Mouse (Mus musculus) testis, adult 2 months (tissue): Measurements from ENCODE around the gene Cox10. TPM values are rescaled to one million over a fixed set of nuclear protein-coding genes. Genes with fewer than 3 reads are reported as not detected.

ENCODE experiments used
- H3K27ac ChIP-seq: fragments of 200-500 bp; 2 replicates; pipeline ENCODE4 v1.5.1; 2012; ENCODE audit warnings: low read depth, low read length; ENCODE audit not compliant: control insufficient read depth, insufficient read depth
- H3K27me3 ChIP-seq: fragments of 200-500 bp; 2 replicates; pipeline ENCODE4 v1.6.1; 2012; ENCODE audit warnings: mild to moderate bottlenecking, low read length, moderate library complexity; ENCODE audit not compliant: control insufficient read depth, insufficient read depth
- H3K36me3 ChIP-seq: fragments of 200-500 bp; 2 replicates; pipeline ENCODE4 v1.6.1; 2012; ENCODE audit warnings: mild to moderate bottlenecking, low read length; ENCODE audit not compliant: control insufficient read depth, insufficient read depth
- H3K4me1 ChIP-seq: fragments of 200-500 bp; 2 replicates; pipeline ENCODE4 v1.6.1; 2012; ENCODE audit warnings: low read length; ENCODE audit not compliant: control insufficient read depth, insufficient read depth
- H3K4me3 ChIP-seq: fragments of 200-500 bp; 2 replicates; pipeline ENCODE4 v1.5.1; 2012; ENCODE audit warnings: low read depth, mild to moderate bottlenecking, low read length, moderate library complexity, mixed read lengths; ENCODE audit not compliant: control insufficient read depth
- CTCF ChIP-seq: fragments of 200-500 bp; IDR thresholded peaks from 2 replicates; pipeline ENCODE4 v1.5.1; 2012; ENCODE audit warnings: low read depth, mild to moderate bottlenecking, inconsistent platforms, low read length, moderate library complexity; ENCODE audit not compliant: control insufficient read depth, insufficient read depth, insufficient replicate concordance
- POLR2A ChIP-seq: fragments of 200-500 bp; IDR thresholded peaks from 2 replicates; pipeline ENCODE4 v1.6.1; 2012; ENCODE audit warnings: low read depth, mild to moderate bottlenecking, inconsistent platforms, low read length, moderate library complexity; ENCODE audit not compliant: control insufficient read depth
- polyA plus RNA-seq: library from polyadenylated mRNA; depleted of rRNA; stranded (reverse); fragments of >200 nt; gene quantifications from 2 replicates; pipeline ENCODE4 v1.2.3, GENCODE M21; 2012

The Cox10 gene
- polyA plus RNA-seq, 1 experiment = 11.9 TPM

DNA sequence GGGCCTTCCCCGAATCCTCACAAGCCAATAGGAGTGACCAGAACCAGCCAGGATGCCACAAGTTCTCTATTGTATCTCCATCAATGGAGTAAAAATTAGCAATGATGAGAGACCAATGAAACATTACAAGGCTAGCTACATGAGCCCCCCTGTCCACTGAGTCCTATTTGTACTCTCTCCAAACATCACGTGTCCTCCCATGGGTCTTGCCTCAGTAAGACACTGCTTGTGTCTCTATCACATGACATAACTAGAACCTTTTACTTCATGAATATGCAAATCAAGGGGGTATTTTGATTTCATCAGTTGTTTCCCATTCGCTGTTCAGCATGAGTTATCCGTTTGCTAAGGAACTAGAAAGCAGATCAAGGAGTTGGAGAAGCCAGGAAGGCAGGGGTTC is 13.8 kb upstream of the Cox10 start:
- H3K4me1 ChIP-seq = no peaks in the 10 kb centered on the region
- H3K36me3 ChIP-seq = no peaks in the 10 kb centered on the region
- H3K4me3 ChIP-seq = no peak overlapping the region
- H3K27me3 ChIP-seq = no peaks in the 10 kb centered on the region
- no peak for TF ChIP-seq POLR2A
- no peak for TF ChIP-seq CTCF
- no peak overlapping the region for H3K27ac ChIP-seq

DNA sequence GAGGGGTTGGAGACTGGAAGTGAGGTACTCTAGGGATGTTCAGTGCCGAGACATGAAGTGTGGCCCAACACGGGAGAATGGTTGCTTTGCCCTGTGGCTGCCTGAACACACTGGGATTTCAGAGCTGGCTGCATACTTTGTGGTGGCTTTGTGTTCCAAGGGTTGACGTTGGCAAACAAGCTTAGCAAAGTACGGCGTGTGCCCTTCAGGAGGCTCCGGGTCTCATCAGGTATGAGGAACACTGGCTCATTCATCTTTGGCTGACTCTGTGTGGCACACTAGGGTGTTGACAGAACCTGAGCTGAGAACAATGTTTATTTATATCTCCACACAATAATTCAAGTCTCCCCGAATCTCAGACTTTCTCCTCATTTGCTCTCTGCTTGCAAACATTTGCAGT is 11.9 kb upstream of the Cox10 start:
- no peak for TF ChIP-seq CTCF
- TF ChIP-seq POLR2A = no peak
- H3K36me3 ChIP-seq = no peaks in the 10 kb centered on the region
- no peak overlapping the region for H3K27ac ChIP-seq
- no peaks in the 10 kb centered on the region for H3K4me1 ChIP-seq
- no peak overlapping the region for H3K4me3 ChIP-seq
- H3K27me3 ChIP-seq = no peaks in the 10 kb centered on the region

DNA sequence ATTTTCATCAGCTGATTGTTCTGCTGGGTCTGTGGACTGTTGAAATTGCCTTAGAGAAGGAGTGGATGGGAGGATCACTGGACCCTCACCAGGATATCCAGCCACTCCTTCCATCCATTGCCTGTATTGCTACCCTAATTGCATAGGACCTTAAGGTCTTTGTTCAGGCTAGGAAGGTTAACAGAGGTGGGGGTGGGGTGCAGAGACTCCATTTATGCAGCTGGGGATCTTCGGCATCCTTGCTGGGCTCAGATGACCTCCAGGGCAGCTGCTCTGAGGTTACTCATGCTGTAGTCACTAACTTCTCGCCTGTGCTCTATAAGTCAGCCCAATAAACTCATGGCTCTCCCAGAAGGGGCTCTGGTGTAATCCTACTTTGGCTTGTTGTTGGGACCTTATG is 10.4 kb upstream of the Cox10 start:
- Histone ChIP-seq H3K36me3 (no peaks in the 10 kb centered on the region), H3K27me3 (no peaks in the 10 kb centered on the region), H3K4me3 (no peak overlapping the region), H3K27ac (no peak overlapping the region), H3K4me1 (no peaks in the 10 kb centered on the region)
- TF ChIP-seq CTCF (no peak), POLR2A (no peak)

DNA sequence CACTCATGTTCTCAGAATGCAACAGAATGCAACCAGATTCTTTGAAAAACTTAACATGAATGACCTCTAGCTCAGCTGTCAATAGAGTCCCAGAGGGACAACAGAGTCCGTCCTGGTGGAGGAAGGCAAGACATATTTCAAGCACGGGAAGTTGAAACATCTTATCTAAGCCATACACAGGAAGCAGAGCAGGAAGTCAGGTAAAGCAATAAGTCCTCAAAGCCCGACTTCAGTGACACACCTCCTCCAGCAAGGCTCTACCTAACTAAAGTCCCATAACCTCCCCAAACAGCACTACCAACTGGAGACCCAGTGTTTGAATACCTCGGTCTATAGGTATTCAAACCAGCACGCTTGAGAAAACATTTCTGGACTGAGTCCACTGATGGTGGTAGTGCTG is 6.6 kb upstream of the Cox10 start:
- Histone ChIP-seq H3K27me3 (no peaks in the 10 kb centered on the region), H3K4me1 (no peaks in the 10 kb centered on the region), H3K36me3 (no peaks in the 10 kb centered on the region), H3K4me3 (no peak overlapping the region), H3K27ac (no peak overlapping the region)
- TF ChIP-seq POLR2A = no peak
- TF ChIP-seq CTCF = no peak

DNA sequence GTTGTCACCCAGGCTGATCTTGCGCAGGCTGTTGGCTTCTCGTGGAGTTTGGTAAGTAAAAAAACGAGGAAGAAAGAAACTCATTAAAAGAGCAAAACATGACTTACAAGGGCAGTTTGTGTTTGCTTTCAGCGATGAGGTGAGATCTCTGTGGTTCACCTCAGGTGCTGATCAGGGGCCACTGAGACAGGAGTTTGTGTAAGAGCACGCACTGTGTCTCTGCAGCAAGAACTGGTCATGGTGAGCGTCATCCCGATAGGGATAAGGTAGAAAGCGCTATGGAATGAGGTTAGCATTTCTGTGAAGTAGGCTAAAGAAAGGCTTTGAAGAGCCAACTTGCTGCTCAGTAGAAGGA is 436 bp upstream of the Cox10 start:
- Histone ChIP-seq H3K36me3 (no peaks in the 10 kb centered on the region), H3K27ac (peak overlapping the region; percentile 87), H3K4me1 (peaks cover 8% of the 10 kb centered on the region), H3K27me3 (no peaks in the 10 kb centered on the region), H3K4me3 (peak overlapping the region; percentile 100)
- no peak for TF ChIP-seq CTCF
- TF ChIP-seq POLR2A = no peak

DNA sequence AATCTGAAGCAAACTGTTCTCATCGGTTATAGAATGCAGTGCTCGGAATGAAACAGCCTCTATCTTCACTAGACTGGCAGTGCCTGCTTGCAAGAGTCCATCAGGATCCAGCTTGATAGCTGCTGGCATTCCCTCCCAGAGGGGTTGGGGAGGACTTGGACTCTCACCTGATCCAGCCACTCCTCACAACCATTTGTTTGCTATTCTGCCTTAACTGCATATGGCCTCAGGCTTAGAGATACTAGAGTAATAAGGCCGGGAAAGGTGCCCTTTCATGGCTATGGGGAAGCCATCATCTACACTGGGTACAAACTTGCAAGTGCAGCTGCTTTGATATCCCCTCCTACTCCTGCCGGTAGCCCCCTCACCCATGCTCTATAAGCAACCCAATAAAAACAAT is 3.1 kb downstream of the Cox10 start:
- Histone ChIP-seq H3K27ac (no peak overlapping the region), H3K4me1 (peaks cover 8% of the 10 kb centered on the region), H3K4me3 (no peak overlapping the region), H3K27me3 (no peaks in the 10 kb centered on the region), H3K36me3 (0 out of 2 replicates have a peak, but pooled peaks cover 3% of the 10 kb centered on the region)
- TF ChIP-seq POLR2A = no peak
- TF ChIP-seq CTCF = no peak

DNA sequence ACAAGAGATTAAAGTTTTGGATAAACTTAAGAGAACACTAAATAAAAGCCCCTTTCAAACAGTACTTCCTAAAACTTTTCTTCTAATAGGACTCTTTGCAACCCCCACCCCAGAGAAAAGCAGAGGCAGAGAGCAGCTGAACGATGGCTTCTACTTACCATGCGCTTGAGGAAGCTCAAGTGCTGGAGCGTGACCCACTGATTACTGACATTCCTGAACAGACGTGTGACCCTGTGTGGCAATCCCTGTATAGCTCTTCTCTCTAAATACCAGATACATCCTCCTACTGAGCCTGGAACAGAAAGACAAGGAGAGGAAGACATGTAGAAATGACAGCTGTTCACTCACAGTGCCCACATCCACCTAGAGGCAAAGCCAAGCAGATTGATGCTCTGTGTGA is 5.9 kb downstream of the Cox10 start:
- no peaks in the 10 kb centered on the region for H3K27me3 ChIP-seq
- no peak for TF ChIP-seq CTCF
- no peak for TF ChIP-seq POLR2A
- H3K36me3 ChIP-seq = peaks cover 3% of the 10 kb centered on the region; the same call in 1 of the 2 replicates
- no peak overlapping the region for H3K27ac ChIP-seq
- H3K4me1 ChIP-seq = peaks cover 3% of the 10 kb centered on the region; the same call in 1 of the 2 replicates
- H3K4me3 ChIP-seq = no peak overlapping the region

DNA sequence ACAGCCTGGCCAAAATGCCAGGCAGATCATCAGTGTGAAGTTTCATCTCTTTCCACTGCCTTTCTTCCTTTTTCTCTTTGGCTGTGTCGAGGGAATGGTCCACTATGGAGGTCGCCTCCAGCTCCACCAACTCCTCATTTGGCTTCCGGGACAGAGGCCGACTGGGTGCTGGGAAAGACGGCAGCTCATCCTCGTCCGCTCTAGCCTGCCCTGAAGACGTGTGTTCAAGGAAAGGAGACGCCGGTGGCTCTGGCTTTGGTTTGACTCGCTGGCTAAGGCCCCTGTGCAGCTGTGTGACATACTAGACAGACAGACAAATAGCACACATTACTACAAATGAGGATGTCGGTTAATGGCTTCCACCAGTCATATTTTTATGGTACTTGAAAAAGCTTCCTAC is 7.7 kb downstream of the Cox10 start:
- H3K27me3 ChIP-seq = no peaks in the 10 kb centered on the region

More for the DNA sequence above, 7.7 kb downstream of the Cox10 start:
- no peak for TF ChIP-seq POLR2A
- no peak for TF ChIP-seq CTCF
- Histone ChIP-seq H3K36me3 (peaks cover 3% of the 10 kb centered on the region; the same call in 1 of the 2 replicates), H3K4me3 (no peak overlapping the region), H3K4me1 (peaks cover 3% of the 10 kb centered on the region; the same call in 1 of the 2 replicates), H3K27ac (no peak overlapping the region)
